Mouse (Mus musculus) olfactory bulb, adult 2 months (tissue): Measurements from ENCODE around the gene Ighmbp2.

ENCODE experiments used
- CTCF ChIP-seq: fragments of 200-500 bp; IDR thresholded peaks from 2 replicates; pipeline ENCODE4 v1.5.1; 2012; ENCODE audit warnings: low read depth, mild to moderate bottlenecking, low read length, moderate library complexity; ENCODE audit not compliant: insufficient read depth
- POLR2A ChIP-seq: fragments of 200-500 bp; IDR thresholded peaks from 2 replicates; pipeline ENCODE4 v1.6.1; 2012; ENCODE audit warnings: mild to moderate bottlenecking, low read depth, low read length, moderate library complexity; ENCODE audit not compliant: insufficient read depth

GRCm38 (mm10) chr19:3267340-3267739 is 15.5 kb downstream of the Ighmbp2 start:
- TF ChIP-seq CTCF (no peak), POLR2A (no peak)
